Mouse (Mus musculus) intestine, embryonic 15.5 days (tissue): Measurements from ENCODE around the gene Rbm39. TPM values are rescaled to one million over a fixed set of nuclear protein-coding genes. Genes with fewer than 3 reads are reported as not detected.
A peak's percentile ranks its signal among the peaks of the same experiment; 100 is the strongest.

Source experiments
- ATAC-seq: fragments of 200-750 bp; cut with Nextera tagmentation; 2 replicates; pipeline ENCODE4 v1.8.0; 2017; ENCODE audit warnings: moderate TSS enrichment, moderate library complexity
- H3K27ac ChIP-seq: fragments of 300-500 bp; sonication (generic); 2 replicates; pipeline ENCODE4 v1.5.1; 2015; ENCODE audit warnings: mild to moderate bottlenecking, inconsistent platforms
- H3K27me3 ChIP-seq: fragments of 300-500 bp; sonication (generic); replicated peaks from 2 replicates; pipeline ENCODE4 v1.6.1; 2015; ENCODE audit warnings: inconsistent platforms
- H3K36me3 ChIP-seq: fragments of 300-500 bp; sonication (generic); 2 replicates; pipeline ENCODE4 v1.6.1; 2015; ENCODE audit warnings: inconsistent platforms
- H3K4me1 ChIP-seq: fragments of 300-500 bp; sonication (generic); replicated peaks from 2 replicates; pipeline ENCODE4 v1.6.1; 2015; ENCODE audit warnings: inconsistent platforms
- H3K4me2 ChIP-seq: fragments of 300-500 bp; sonication (generic); replicated peaks from 2 replicates; pipeline ENCODE4 v1.6.1; 2015; ENCODE audit warnings: mild to moderate bottlenecking, inconsistent platforms
- H3K4me3 ChIP-seq: fragments of 300-500 bp; sonication (generic); replicated peaks from 2 replicates; pipeline ENCODE4 v1.5.1; 2015; ENCODE audit warnings: inconsistent platforms
- H3K9ac ChIP-seq: fragments of 300-500 bp; sonication (generic); 2 replicates; pipeline ENCODE4 v1.6.1; 2015; ENCODE audit warnings: inconsistent platforms
- H3K9me3 ChIP-seq: fragments of 300-500 bp; sonication (generic); 2 replicates; pipeline ENCODE4 v1.6.1; 2016; ENCODE audit warnings: inconsistent platforms
- WGBS: fragments of 180-500 bp; shearing (Covaris S2); methylation state at CpG from one replicate; pipeline ENCODE4 v1.1.7; 2015; 5-methylcytosine and 5-hydroxymethylcytosine counted together
- polyA plus RNA-seq: library from polyadenylated mRNA; unstranded; fragments of >200 nt; fragmentation: Nextera tagmentation; extraction: Ambion mirVana; gene quantifications from 2 replicates; pipeline ENCODE4 v1.2.1, GENCODE M21; 2015

Gene Rbm39
- 486 and 571 TPM in 2 replicates for polyA plus RNA-seq

DNA sequence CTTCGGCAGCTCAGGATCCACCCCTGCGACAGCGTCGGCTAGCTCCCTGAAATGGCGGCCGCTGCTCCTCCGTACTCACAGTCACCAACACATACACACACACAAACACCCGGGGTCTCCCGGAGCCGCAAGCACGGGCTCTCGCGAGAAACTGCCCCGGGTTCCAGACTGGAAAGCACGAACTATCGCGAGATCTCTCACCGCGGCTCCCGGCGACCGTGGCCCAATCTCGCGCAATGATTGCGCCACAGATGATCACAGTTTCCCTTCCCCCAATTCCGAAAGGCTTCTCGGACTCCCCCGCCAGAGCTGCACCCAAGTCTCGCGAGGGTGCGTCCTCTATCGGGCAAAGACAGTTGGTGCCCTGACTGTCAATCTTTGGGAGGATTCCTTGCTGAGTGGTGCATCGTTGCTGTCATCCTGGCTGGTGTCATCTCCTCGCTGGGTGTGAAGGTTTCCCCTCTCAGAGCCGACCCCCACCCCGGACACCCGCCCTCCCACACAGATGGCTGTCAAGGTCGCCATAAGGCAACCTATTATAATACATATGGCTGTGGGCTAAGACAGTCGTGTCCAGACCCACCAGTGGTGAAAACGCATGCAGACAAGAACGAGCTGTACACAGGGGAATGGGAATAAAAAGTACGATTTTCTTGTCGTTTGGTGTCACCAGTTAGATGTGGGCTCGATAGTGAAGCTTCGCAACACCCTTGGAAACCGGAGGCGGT lies at the start of gene Rbm39:
Rbm39 (minus strand) TSS at position 145 of the 728 bp plus-strand sequence.
- H3K4me1 ChIP-seq: peaks cover 7% of the 10 kb centered on the region; the same call in 1 of the 2 replicates
- no peaks in the 10 kb centered on the region for H3K9me3 ChIP-seq
- H3K27me3 ChIP-seq: no peaks in the 10 kb centered on the region
- under 1% methylated on average over 47 of the region's 47 CpGs for WGBS
- H3K9ac ChIP-seq: peak within 1 kb of the TSS; percentile 100
- H3K4me3 ChIP-seq: peak within 1 kb of the TSS; percentile 97
- peak within 1 kb of the TSS; percentile 94 for H3K27ac ChIP-seq
- peak; percentile 97 for ATAC-seq
- H3K4me2 ChIP-seq: peak within 1 kb of the TSS; percentile 68
- 0 out of 2 replicates have a peak, but pooled peaks cover 3% of the 10 kb centered on the region for H3K36me3 ChIP-seq

GRCm38 (mm10) chr2:156229171-156229570 lies 49.1 kb upstream of the Rbm39 start:
- H3K27ac ChIP-seq: no peak overlapping the region
- ATAC-seq: no peak
- no peak overlapping the region for H3K4me2 ChIP-seq
- 0 out of 2 replicates have a peak, but pooled peaks cover 8% of the 10 kb centered on the region for H3K36me3 ChIP-seq
- H3K27me3 ChIP-seq: no peaks in the 10 kb centered on the region
- no peak overlapping the region for H3K9ac ChIP-seq
- no peaks in the 10 kb centered on the region for H3K4me1 ChIP-seq
- WGBS: 94% methylated on average over 1 of the region's 1 CpGs
- H3K4me3 ChIP-seq: no peak overlapping the region
- no peaks in the 10 kb centered on the region for H3K9me3 ChIP-seq

DNA sequence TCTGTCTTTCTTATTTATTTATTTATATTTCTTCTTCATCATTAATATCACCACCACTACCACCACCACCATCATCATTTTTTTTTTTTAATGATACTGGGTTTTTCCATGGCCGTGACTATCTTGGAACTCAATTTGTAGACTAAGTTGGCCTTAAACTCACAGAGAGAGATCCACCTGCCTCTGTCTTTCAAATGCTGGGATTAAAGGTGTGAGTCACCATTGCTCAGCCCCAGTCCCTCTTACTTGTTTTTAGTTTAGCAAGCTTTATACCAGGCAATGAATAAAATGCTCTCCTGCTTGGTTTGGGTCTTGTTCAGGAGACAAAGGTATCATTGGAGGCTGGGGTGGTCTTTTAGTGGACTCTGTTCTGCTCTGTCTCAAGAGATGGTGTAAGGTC lies 47.7 kb upstream of the Rbm39 start:
- no peak for ATAC-seq
- H3K9ac ChIP-seq: no peak overlapping the region
- H3K27ac ChIP-seq: no peak overlapping the region
- no peaks in the 10 kb centered on the region for H3K9me3 ChIP-seq
- H3K4me2 ChIP-seq: no peak overlapping the region
- H3K4me1 ChIP-seq: no peaks in the 10 kb centered on the region
- H3K4me3 ChIP-seq: no peak overlapping the region
- WGBS: 100% methylated on average over 1 of the region's 1 CpGs
- H3K36me3 ChIP-seq: 0 out of 2 replicates have a peak, but pooled peaks cover 8% of the 10 kb centered on the region
- H3K27me3 ChIP-seq: no peaks in the 10 kb centered on the region

- ATAC-seq: no peak
- H3K4me3 ChIP-seq: no peak overlapping the region
- no peaks in the 10 kb centered on the region for H3K27me3 ChIP-seq
These were observed 44.0 kb upstream of the Rbm39 start for GRCm38 (mm10) chr2:156224043-156224442.

GRCm38 (mm10) chr2:156222100-156222499 lies 42.1 kb upstream of the Rbm39 start:
- H3K4me2 ChIP-seq: no peak overlapping the region
- peaks cover 8% of the 10 kb centered on the region; the same call in 1 of the 2 replicates for H3K36me3 ChIP-seq
- no peaks in the 10 kb centered on the region for H3K9me3 ChIP-seq
- ATAC-seq: no peak
- H3K4me3 ChIP-seq: no peak overlapping the region
- H3K9ac ChIP-seq: no peak overlapping the region
- no peak overlapping the region for H3K27ac ChIP-seq
- no peaks in the 10 kb centered on the region for H3K4me1 ChIP-seq
- no peaks in the 10 kb centered on the region for H3K27me3 ChIP-seq

More at GRCm38 (mm10) chr2:156224043-156224442, 44.0 kb upstream of the Rbm39 start:
- Histone ChIP-seq H3K4me2 (no peak overlapping the region), H3K9ac (no peak overlapping the region), H3K4me1 (no peaks in the 10 kb centered on the region), H3K9me3 (no peaks in the 10 kb centered on the region), H3K27ac (no peak overlapping the region), H3K36me3 (0 out of 2 replicates have a peak, but pooled peaks cover 5% of the 10 kb centered on the region)
- WGBS: 59% methylated on average over 5 of the region's 5 CpGs

DNA sequence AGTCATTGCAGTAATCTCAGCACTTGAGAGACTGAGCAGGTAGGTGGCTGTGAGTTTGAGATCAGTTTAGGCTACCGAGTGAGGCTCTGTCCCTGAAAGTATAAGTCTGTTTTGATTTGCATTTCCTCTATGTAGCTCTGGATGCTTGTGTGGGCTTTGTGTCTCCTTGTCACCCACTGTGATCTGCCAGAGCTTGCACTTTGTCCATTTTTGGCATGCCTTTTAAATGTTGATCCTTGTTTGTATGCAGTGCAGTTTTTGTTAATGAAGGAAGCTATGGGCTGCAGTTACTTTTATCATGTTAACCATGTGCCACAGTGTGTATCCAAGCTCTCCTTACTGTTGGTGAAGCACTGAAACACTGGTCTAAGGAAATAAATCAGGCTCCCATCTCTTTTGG lies 37.7 kb upstream of the Rbm39 start:
- peaks cover 3% of the 10 kb centered on the region; the same call in 1 of the 2 replicates for H3K36me3 ChIP-seq
- H3K9me3 ChIP-seq: no peaks in the 10 kb centered on the region
- no peaks in the 10 kb centered on the region for H3K4me1 ChIP-seq
- H3K27ac ChIP-seq: no peak overlapping the region
- 84% methylated on average over 1 of the region's 1 CpGs for WGBS
- no peak overlapping the region for H3K4me2 ChIP-seq
- no peak overlapping the region for H3K9ac ChIP-seq
- no peak overlapping the region for H3K4me3 ChIP-seq
- ATAC-seq: no peak
- no peaks in the 10 kb centered on the region for H3K27me3 ChIP-seq

- no peak overlapping the region for H3K27ac ChIP-seq
- ATAC-seq: no peak
- no peaks in the 10 kb centered on the region for H3K27me3 ChIP-seq
These were observed 23.9 kb upstream of the Rbm39 start for GRCm38 (mm10) chr2:156203917-156204316.

GRCm38 (mm10) chr2:156202848-156203437 lies 22.9 kb upstream of the Rbm39 start:
- 35% methylated on average over 3 of the region's 3 CpGs for WGBS
- Histone ChIP-seq H3K4me1 (peaks cover 14% of the 10 kb centered on the region), H3K9ac (no peak overlapping the region), H3K27ac (peak overlapping the region; percentile 56), H3K4me3 (no peak overlapping the region), H3K9me3 (no peaks in the 10 kb centered on the region), H3K36me3 (no peaks in the 10 kb centered on the region), H3K4me2 (no peak overlapping the region; the same call in 1 of the 2 replicates), H3K27me3 (no peaks in the 10 kb centered on the region)
- ATAC-seq: peak; percentile 58

More at GRCm38 (mm10) chr2:156203917-156204316, 23.9 kb upstream of the Rbm39 start:
- H3K36me3 ChIP-seq: no peaks in the 10 kb centered on the region
- H3K4me1 ChIP-seq: peaks cover 13% of the 10 kb centered on the region
- H3K4me2 ChIP-seq: no peak overlapping the region
- WGBS: 87% methylated on average over 6 of the region's 6 CpGs
- H3K9ac ChIP-seq: no peak overlapping the region
- no peaks in the 10 kb centered on the region for H3K9me3 ChIP-seq
- H3K4me3 ChIP-seq: no peak overlapping the region

- H3K4me1 ChIP-seq: peaks cover 18% of the 10 kb centered on the region
- no peak overlapping the region for H3K27ac ChIP-seq
- H3K4me3 ChIP-seq: no peak overlapping the region
- no peaks in the 10 kb centered on the region for H3K9me3 ChIP-seq
- H3K36me3 ChIP-seq: no peaks in the 10 kb centered on the region
- no peak overlapping the region for H3K9ac ChIP-seq
- ATAC-seq: no peak
- 88% methylated on average over 4 of the region's 4 CpGs for WGBS
- no peak overlapping the region for H3K4me2 ChIP-seq
- H3K27me3 ChIP-seq: no peaks in the 10 kb centered on the region
These were observed 21.4 kb upstream of the Rbm39 start for GRCm38 (mm10) chr2:156201486-156201885.

- no peaks in the 10 kb centered on the region for H3K36me3 ChIP-seq
- 68% methylated on average over 3 of the region's 3 CpGs for WGBS
- H3K27me3 ChIP-seq: no peaks in the 10 kb centered on the region
- no peaks in the 10 kb centered on the region for H3K9me3 ChIP-seq
- H3K4me1 ChIP-seq: peaks cover 21% of the 10 kb centered on the region
- no peak overlapping the region for H3K4me2 ChIP-seq
- no peak overlapping the region for H3K27ac ChIP-seq
- no peak for ATAC-seq
- H3K4me3 ChIP-seq: no peak overlapping the region
- no peak overlapping the region for H3K9ac ChIP-seq
These were observed 19.9 kb upstream of the Rbm39 start for GRCm38 (mm10) chr2:156199944-156200343.

DNA sequence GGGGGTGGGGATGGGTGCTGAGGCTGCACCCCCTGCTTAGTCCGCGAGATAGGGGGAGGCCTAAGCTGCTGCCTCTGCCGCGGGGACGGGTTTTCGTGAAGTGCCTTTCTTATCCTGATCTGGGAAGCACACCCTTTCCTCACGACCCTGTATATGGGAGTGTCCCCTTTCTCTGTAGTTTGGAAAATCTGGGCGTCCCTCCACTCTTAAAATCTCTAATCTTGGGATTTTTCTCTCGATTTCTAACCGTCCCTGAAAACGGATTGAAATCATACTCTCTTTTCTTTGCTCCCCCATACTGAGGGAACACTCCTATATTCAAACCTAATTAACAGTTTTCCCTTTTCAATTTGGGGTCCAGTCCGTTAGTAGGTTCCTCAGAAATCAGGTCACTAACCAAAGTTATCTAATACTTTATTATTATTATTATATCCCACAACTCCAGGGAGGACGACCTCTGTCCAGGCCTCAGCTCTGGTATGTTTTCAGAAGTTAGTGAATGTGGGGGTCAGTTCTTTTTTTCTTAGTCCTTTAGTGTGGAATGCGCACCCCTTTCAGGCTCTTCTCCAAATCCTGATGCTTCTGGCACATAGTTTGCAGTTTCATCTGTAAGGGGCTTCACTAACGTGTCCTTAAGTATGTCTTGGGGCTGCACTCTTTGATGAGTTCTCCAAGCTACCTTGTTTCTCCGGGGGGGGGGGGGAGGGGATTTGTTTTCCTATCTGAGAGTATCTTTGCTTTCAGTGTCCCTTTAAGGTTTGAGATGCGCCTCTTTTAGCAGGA lies 17.3 kb upstream of the Rbm39 start:
- peak overlapping the region; percentile 63 for H3K4me2 ChIP-seq
- ATAC-seq: no peak
- H3K4me3 ChIP-seq: peak overlapping the region; percentile 66
- peak overlapping the region; percentile 62 for H3K9ac ChIP-seq
- H3K27me3 ChIP-seq: no peaks in the 10 kb centered on the region
- 1% methylated on average over 17 of the region's 17 CpGs for WGBS
- H3K9me3 ChIP-seq: no peaks in the 10 kb centered on the region
- peak overlapping the region; percentile 94 for H3K27ac ChIP-seq
- peaks cover 13% of the 10 kb centered on the region for H3K4me1 ChIP-seq
- no peaks in the 10 kb centered on the region for H3K36me3 ChIP-seq
